Mouse (Mus musculus) hindbrain, postnatal 0 days (tissue): Measurements from ENCODE around the gene Gnb2. TPM values are rescaled to one million over a fixed set of nuclear protein-coding genes. Genes with fewer than 3 reads are reported as not detected.

Source experiments
- ATAC-seq: fragments of 200-750 bp; cut with Nextera tagmentation; 2 replicates; pipeline ENCODE4 v1.8.0; 2017; ENCODE audit warnings: mild to moderate bottlenecking, moderate TSS enrichment, moderate library complexity
- DNase-seq: peaks from one replicate; pipeline ENCODE4 v3.0.0-alpha.2; 2015; ENCODE audit warnings: low spot score
- H3K27ac ChIP-seq: fragments of 300-500 bp; sonication (generic); 2 replicates; pipeline ENCODE4 v1.5.1; 2014; ENCODE audit warnings: mild to moderate bottlenecking
- H3K27me3 ChIP-seq: fragments of 300-500 bp; sonication (generic); 2 replicates; pipeline ENCODE4 v1.6.1; 2014; ENCODE audit warnings: low read length, mixed read lengths; ENCODE audit not compliant: insufficient read depth
- H3K36me3 ChIP-seq: fragments of 300-500 bp; sonication (generic); 2 replicates; pipeline ENCODE4 v1.6.1; 2014; ENCODE audit warnings: low read length, mixed read lengths; ENCODE audit not compliant: insufficient read depth
- H3K4me1 ChIP-seq: fragments of 300-500 bp; sonication (generic); 2 replicates; pipeline ENCODE4 v1.6.1; 2014; ENCODE audit warnings: antibody characterized with exemption, low read length, mixed read lengths; ENCODE audit not compliant: insufficient read depth
- H3K4me2 ChIP-seq: fragments of 300-500 bp; sonication (generic); 2 replicates; pipeline ENCODE4 v1.6.1; 2014; ENCODE audit warnings: low read depth, mild to moderate bottlenecking, low read length, moderate library complexity, mixed read lengths
- H3K4me3 ChIP-seq: fragments of 300-500 bp; sonication (generic); 2 replicates; pipeline ENCODE4 v1.5.1; 2014; ENCODE audit warnings: low read length
- H3K9ac ChIP-seq: fragments of 300-500 bp; sonication (generic); replicated peaks from 2 replicates; pipeline ENCODE4 v1.6.1; 2014; ENCODE audit warnings: mild to moderate bottlenecking, low read length, moderate library complexity, mixed read lengths
- H3K9me3 ChIP-seq: fragments of 300-500 bp; sonication (generic); 2 replicates; pipeline ENCODE4 v1.6.1; 2016; ENCODE audit warnings: low read length, mixed read lengths
- CTCF ChIP-seq: IDR thresholded peaks from 2 replicates; pipeline ENCODE4 v1.5.1; 2016; ENCODE audit warnings: antibody characterized with exemption, control low read depth, low read depth
- WGBS: fragments of 180-500 bp; shearing (Covaris S2); extraction: QIAGEN DNeasy Blood & Tissue Kit; methylation state at CpG from one replicate; pipeline ENCODE4 v1.1.7; 2014; 5-methylcytosine and 5-hydroxymethylcytosine counted together
- polyA plus RNA-seq: library from polyadenylated mRNA; unstranded; fragments of >200 nt; fragmentation: Nextera tagmentation; extraction: Ambion mirVana; gene quantifications from 2 replicates; pipeline ENCODE4 v1.2.1, GENCODE M21; 2015
- total RNA-seq: library from RNA; depleted of rRNA; stranded (reverse); fragments of >200 nt; gene quantifications from 2 replicates; pipeline ENCODE4 v1.2.3, GENCODE M21; 2014

Gene Gnb2
- total and polyA plus RNA-seq, 2 experiments from 2014 or later, result 592 to 1,251 TPM

DNA sequence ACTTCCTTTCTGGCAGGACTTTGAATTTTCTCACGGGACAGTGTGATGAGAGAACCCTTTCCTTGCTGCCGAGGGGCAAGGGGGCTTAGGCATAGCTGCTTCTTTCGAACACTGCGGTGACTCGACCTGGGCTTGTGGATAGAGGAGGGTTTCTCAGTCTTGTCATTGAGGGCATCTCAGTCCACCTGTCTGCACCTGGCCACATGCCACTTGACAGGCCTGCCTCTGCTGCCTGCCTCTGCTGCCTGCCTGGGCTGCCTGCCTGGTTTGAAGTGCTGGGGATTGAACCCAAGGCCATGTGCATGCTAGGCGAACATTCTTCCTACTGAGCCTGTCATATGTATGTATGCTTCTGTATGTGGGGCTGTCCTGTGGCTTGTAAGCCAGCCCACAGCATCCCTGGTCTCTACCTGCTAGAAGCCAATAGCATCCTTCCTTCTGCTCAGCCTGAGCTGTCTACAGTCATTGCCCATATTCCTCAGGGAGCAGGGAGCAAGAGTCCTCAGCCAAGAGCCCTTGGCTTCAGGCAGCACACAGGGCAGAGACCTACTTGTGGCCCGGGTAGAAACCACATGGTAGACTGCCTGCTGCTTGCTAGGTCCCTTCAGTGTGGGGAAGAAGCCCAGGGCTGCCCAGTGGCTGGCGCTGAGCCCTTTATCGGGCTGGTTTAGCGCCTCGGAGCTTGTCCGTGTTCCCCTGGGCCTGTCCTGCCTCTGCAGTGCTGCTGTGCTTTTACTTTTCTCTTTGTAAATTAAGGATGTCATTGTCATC lies 19.2 kb downstream of the Gnb2 start:
- DNase-seq (no peak), ATAC-seq (no peak)
- Histone ChIP-seq H3K27ac (no peak overlapping the region), H3K27me3 (no peaks in the 10 kb centered on the region), H3K9me3 (no peaks in the 10 kb centered on the region), H3K36me3 (peaks cover 5% of the 10 kb centered on the region), H3K4me2 (no peak overlapping the region), H3K4me1 (peaks cover 16% of the 10 kb centered on the region; the same call in 1 of the 2 replicates), H3K4me3 (no peak overlapping the region), H3K9ac (no peak overlapping the region)
- no peak for TF ChIP-seq CTCF
- WGBS, result 61% methylated on average over 12 of the region's 12 CpGs

DNA sequence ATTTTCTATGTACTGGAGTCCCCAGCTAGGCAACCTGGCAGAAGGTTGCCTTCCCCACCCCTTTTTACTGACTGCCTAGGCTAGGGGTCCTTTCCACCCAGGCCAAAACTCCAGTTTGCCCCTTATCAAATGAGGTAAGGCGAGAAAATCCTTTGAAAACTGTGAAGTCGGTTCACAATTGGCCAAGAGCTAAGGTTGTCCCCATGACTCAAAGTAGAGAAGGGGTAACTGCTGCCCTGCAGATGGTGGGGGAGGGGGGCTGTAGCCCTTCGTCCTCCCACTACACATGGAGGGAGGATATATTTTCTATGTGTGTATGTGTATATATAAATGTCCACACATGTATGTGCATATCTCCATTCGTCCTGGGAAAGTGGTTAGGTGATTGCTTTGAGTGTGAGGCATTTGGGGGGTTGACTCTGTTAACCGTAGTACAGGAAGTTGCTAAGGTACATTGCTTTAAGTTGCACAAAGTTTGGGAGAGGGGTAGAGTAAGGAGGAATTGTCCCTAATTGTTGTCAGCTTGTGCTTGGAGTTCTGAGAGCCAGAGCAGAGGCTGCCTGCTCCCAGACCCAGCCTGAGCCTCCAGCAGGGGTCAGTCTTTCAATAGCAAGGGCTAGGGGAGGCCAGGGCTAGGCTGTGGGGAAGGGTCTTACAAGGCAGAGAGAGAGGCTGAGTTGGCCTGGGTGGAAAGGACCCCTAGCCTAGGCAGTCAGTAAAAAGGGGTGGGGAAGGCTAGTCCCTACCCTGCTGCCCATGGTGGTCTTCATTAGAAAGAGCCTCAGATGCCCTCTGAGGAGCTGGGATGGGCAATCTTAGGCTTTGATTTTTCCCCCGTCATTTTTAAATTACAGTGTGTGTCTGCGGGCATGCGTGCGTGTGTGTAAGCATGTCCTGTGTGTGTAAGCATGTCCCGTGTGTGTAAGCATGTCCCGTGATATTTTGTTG lies 20.2 kb downstream of the Gnb2 start:
- Histone ChIP-seq H3K4me2 (peak overlapping the region; percentile 86; the same call in 1 of the 2 replicates), H3K36me3 (no peaks in the 10 kb centered on the region), H3K27ac (no peak overlapping the region), H3K4me1 (peaks cover 16% of the 10 kb centered on the region; the same call in 1 of the 2 replicates), H3K27me3 (no peaks in the 10 kb centered on the region), H3K4me3 (no peak overlapping the region), H3K9ac (0 out of 2 replicates have a peak overlapping the region, but pooled peaks have one; percentile 21), H3K9me3 (no peaks in the 10 kb centered on the region)
- peak; percentile 46 for ATAC-seq
- peak; percentile 85 for TF ChIP-seq CTCF
- WGBS, result 80% methylated on average over 11 of the region's 11 CpGs
- peak; percentile 74 for DNase-seq

DNA sequence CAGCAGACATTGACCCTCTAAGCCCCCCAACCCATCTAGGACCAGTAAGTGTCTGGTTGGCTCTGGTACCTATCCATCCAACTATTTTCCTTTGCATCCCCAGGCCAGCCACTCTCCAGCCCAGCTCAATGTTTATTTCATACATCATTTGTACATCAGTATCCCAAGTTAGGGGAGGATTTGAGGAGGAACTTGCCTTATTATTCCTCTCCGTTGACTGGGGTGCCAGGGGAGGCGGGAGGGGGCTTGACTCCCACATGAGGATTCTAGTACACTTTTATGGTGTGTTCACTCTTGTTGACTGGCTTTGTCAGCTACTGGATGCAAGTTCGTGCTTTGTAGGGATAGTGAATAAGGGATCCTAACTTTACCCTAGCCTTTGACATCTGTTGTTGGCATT lies 21.6 kb downstream of the Gnb2 start:
- peak overlapping the region; percentile 95; the same call in 1 of the 2 replicates for H3K27ac ChIP-seq

DNA sequence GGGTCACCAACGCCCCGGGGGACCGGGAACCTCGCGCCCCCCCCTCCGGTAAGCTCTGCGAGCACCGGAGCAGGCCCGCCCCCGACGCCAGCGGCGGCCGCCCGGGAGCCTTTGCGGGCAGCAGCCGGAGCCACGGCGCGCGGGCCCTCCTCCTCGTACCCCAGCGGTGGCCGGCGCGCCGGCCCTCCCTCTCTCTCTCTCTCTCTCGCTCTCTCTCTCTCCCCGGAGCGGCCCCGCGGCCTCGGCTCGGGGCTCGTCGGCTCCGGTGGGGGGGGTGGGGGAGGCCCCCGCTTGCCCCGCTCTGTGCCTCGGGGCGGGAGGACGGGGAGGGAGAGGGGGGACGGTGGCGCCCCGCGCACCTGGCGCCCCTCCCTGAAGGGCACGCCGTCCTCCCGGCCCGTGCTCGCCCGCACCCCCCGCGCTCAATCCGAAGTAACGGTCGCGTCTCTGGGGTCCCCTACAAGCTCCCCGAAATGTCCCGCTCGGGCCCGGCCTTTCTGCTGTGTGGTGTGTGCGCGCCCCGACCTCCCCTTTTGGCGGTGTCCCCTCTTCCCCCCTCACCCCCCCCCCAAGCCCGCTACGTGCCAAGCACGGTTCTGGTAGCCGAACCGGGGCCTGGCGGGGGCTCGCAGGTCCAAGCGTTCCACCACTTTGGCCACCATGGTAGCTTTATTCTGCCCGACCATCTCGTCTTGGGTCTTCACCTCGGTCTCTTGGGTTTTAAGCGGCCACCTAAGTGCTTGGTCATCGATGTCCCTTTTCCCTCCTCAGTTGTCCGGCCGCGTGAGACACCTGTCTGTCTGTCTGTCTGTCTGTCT lies 22.5 kb downstream of the Gnb2 start:
- peaks cover 16% of the 10 kb centered on the region; the same call in 1 of the 2 replicates for H3K4me1 ChIP-seq
- DNase-seq, result peak; percentile 40
- H3K9ac ChIP-seq, result peak overlapping the region; percentile 100
- peak overlapping the region; percentile 95 for H3K27ac ChIP-seq
- peak; percentile 36 for ATAC-seq
- H3K9me3 ChIP-seq, result no peaks in the 10 kb centered on the region
- H3K4me2 ChIP-seq, result peak overlapping the region; percentile 86
- no peaks in the 10 kb centered on the region for H3K36me3 ChIP-seq
- TF ChIP-seq CTCF, result no peak
- peak overlapping the region; percentile 99 for H3K4me3 ChIP-seq
- WGBS, result 1% methylated on average over 41 of the region's 83 CpGs
- H3K27me3 ChIP-seq, result no peaks in the 10 kb centered on the region

More for the DNA sequence above, 21.6 kb downstream of the Gnb2 start:
- no peak for DNase-seq
- no peak for TF ChIP-seq CTCF
- peaks cover 16% of the 10 kb centered on the region; the same call in 1 of the 2 replicates for H3K4me1 ChIP-seq
- H3K4me3 ChIP-seq, result peak overlapping the region; percentile 99
- H3K36me3 ChIP-seq, result no peaks in the 10 kb centered on the region
- H3K9ac ChIP-seq, result peak overlapping the region; percentile 100
- 41% methylated on average over 3 of the region's 3 CpGs for WGBS
- H3K9me3 ChIP-seq, result no peaks in the 10 kb centered on the region
- peak overlapping the region; percentile 86 for H3K4me2 ChIP-seq
- H3K27me3 ChIP-seq, result no peaks in the 10 kb centered on the region
- ATAC-seq, result no peak

DNA sequence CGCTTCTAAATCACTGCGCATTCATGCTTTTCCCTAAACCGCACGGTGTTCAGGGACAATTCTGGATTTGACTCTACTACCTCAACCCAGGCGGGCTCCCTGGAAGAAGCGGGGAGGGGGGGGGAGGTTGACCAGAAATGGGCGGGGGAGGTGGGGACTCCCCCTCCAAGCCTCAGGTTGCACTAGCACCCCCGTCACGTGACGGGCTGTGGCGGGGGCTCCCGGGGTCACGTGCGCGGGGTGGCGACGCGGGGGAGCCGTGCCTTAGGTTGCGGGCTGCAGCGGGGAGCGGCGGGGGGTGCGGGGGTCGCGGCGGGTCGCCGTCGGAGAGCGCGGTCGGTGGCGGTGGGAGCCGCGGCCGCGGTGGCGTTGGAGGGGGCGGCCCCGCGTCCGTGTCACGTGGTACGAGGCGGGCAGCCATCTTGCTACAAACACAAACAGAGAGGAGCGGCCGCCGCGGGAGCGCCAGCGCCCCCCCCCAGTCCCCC lies 23.3 kb downstream of the Gnb2 start:
- no peaks in the 10 kb centered on the region for H3K27me3 ChIP-seq
- TF ChIP-seq CTCF, result no peak
- no peaks in the 10 kb centered on the region for H3K36me3 ChIP-seq
- peaks cover 16% of the 10 kb centered on the region; the same call in 1 of the 2 replicates for H3K4me1 ChIP-seq
- H3K27ac ChIP-seq, result peak overlapping the region; percentile 95
- under 1% methylated on average over 21 of the region's 52 CpGs for WGBS
- peak overlapping the region; percentile 99 for H3K4me3 ChIP-seq
- DNase-seq (peak; percentile 85), ATAC-seq (peak; percentile 80)
- H3K9me3 ChIP-seq, result no peaks in the 10 kb centered on the region
- H3K4me2 ChIP-seq, result peak overlapping the region; percentile 86
- peak overlapping the region; percentile 100 for H3K9ac ChIP-seq

DNA sequence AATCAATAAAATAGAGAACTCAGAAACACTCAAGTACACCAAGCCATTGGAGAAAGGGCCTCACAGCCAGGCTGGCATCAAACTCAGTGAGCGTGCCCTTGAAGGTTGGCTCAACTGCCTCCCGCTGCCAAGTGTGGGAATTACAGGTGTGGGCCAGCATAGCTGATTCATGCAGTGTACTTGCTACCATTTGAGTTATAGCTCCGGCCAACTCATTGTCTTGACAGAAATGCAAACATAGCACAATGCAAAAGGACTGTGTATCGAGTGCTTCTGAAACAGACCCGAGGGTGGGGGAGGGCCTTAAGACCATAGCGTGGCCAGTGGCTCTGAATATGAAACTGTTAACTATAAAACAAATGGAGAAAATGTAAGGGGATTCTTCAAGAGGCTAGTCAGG lies 29.3 kb downstream of the Gnb2 start:
- Histone ChIP-seq H3K9ac (no peak overlapping the region), H3K36me3 (no peaks in the 10 kb centered on the region; the same call in 1 of the 2 replicates), H3K4me3 (no peak overlapping the region)

More for the DNA sequence above, 29.3 kb downstream of the Gnb2 start:
- Histone ChIP-seq H3K9me3 (no peaks in the 10 kb centered on the region), H3K4me1 (peaks cover 14% of the 10 kb centered on the region), H3K4me2 (no peak overlapping the region), H3K27ac (no peak overlapping the region), H3K27me3 (no peaks in the 10 kb centered on the region)
- no peak for ATAC-seq
- DNase-seq, result no peak
- TF ChIP-seq CTCF, result peak; percentile 37; the same call in 1 of the 2 replicates
- 84% methylated on average over 6 of the region's 6 CpGs for WGBS
